Mouse (Mus musculus) brain, embryonic 14.5 days (tissue): ENCODE measurements around the gene Pbsn. TPM values are rescaled to one million over a fixed set of nuclear protein-coding genes. Genes with fewer than 3 reads are reported as not detected.
"Not testable (repeated sequence)": the region's sequence is repeated elsewhere in the genome, so short reads cannot be mapped to it uniquely, and the experiment has no call there.

ENCODE experiments used
- DNase-seq: peaks from one replicate; pipeline ENCODE4 v3.0.0-alpha.2; 2011; ENCODE audit warnings: low read depth
- CTCF ChIP-seq: fragments of 200-500 bp; IDR thresholded peaks from 2 replicates; pipeline ENCODE4 v1.5.1; 2012; ENCODE audit warnings: inconsistent platforms, mild to moderate bottlenecking, moderate library complexity, borderline replicate concordance; ENCODE audit not compliant: insufficient read depth, insufficient read length; ENCODE audit errors: extremely low read depth
- POLR2A ChIP-seq: fragments of 200-500 bp; IDR thresholded peaks from 2 replicates; pipeline ENCODE4 v1.6.1; 2012; ENCODE audit warnings: mild to moderate bottlenecking, inconsistent platforms, borderline replicate concordance; ENCODE audit not compliant: poor library complexity, insufficient read depth, insufficient read length, severe bottlenecking; ENCODE audit errors: extremely low read depth
- polyA plus RNA-seq: library from polyadenylated mRNA; depleted of rRNA; stranded (reverse); fragments of >200 nt; gene quantifications from 2 replicates; pipeline ENCODE4 v1.2.3, GENCODE M21; 2012; rRNA removed

Gene Pbsn
- not detected in 2 replicates for polyA plus RNA-seq

DNA sequence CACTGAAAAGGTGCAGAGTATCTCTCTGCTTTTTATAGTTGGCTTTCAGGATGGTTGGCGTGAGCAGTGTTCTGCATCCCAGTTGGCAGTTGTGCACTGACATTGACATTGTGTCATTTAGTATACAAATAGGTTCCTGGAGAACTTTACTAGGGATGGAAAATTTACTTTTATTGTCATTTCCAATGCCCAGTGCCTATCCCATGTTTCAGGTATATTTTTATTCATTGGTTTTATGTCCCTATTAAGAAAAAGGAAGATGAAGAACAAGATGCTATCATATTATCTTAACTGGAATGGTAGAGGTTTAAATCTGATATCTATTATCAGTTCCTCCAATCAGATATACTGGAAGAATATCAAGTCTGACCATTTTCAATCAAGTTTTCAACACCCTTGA, at the start of gene Pbsn:
Gene Pbsn, minus strand, starts transcription at position 101 of the 400 bp plus-strand sequence.
- DNase-seq, result no peak
- no peak for TF ChIP-seq POLR2A
- no peak for TF ChIP-seq CTCF

DNA sequence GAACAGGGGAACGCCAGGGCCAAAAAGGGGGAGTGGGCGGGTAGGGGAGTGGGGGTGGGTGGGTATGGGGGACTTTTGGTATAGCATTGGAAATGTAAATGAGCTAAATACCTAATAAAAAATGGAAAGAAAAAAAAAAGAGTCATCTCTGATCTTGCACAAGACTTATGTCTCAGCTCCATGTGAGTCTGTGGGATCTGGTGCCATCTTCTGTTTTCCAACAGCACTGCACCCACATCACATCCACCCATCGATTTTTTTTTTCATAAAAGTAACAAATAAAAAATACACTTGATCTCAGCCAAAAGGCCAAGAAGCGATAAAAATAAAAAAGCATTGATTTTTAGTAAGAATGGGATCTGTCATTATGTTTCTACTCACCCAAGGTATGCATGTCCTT, 26.6 kb upstream of the Pbsn start:
- peak; percentile 0 for DNase-seq

DNA sequence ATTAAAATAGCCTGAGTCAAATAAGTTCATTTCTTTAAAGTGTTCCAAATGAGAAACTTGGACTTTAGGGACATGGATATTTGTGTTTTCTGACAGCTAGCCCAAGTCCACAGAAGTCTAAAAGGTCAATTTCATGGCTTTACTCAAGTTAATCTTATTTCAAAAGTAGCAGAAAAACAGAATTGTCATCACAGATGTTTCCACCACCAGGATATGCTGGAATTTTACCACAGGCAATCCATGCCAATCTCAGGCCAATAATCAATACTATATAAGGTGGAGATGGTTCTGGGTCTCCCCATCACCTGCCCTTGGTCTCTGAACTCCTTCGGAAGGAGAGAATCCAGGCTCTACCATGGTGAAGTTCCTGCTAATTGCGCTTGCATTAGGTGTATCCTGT, 11.0 kb upstream of the Pbsn start, which contains the start of gene Gm14744:
Gene Gm14744, plus strand, starts transcription at position 301 of the 400 bp plus-strand sequence.
- not testable (repeated sequence) for DNase-seq

DNA sequence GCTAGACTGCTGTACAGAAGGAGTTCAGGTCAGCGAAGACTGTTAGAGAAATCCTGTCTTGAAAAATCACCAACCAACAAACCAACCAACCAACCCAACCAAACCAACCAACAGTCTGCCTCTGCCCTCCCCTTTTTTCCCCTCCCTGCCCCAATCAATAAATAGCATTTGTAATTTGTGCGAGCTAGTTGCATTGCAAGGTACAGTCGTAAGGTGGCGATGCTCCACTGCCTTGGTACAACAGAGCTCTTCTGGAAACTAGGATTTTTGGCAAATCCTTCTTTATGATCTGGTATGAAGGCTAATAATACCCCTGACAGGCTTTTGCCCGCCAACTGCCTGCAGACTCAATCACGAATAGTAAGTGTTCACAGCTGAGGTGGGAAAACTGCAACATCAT, 41.4 kb downstream of the Pbsn start:
- no peak for TF ChIP-seq POLR2A
- peak; percentile 25; the same call in 1 of the 2 replicates for TF ChIP-seq CTCF
- peak; percentile 33 for DNase-seq

DNA sequence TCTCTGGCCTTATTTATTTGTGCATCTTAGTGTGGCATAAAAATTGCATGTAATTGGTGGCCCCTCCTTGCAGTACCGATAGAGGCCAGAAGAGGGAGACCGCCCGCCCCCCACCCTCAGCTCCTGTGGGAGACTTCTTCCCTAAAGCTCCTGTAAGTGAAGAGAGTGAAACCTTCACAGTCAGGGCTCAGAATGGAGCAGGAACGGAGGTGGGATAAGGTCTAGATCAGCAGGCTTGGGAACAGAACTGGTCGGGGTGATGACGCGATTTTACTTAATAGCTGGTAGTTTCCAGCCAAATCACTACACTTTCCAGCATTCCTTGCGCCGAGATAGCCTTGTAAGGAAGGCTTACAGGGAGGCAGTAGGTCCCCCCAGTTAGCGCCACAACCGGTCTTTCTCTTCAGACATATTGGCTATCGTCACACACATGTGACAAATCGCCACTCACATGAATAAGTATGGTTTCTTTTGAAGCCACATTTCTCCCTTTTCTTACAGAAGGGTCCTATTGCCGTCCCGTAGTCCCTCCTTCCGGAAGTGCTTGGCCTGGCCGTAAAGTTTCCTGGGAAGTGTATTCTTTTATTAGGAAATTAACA, 42.7 kb downstream of the Pbsn start:
- TF ChIP-seq CTCF (peak; percentile 74), POLR2A (no peak)
- peak; percentile 86 for DNase-seq

DNA sequence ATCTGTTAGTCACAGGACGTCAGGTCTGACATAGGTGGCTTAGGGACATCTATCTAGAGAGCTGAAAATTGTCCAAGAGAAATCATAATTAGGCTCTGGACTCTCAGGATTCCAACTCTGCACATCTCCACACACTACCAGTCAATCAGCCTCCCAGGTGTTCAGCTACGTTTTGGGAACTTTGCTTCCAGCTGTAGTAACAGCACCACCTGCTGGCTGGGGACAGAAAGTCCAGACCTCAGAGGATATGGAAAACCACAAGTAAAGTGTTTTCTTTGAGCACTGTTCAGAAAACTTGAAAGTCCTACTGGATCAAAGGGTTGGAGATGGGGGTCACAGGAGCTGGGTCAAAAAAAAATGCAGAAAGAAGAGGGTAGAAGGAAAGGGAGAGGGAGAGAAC, 44.8 kb downstream of the Pbsn start:
- no peak for TF ChIP-seq POLR2A
- peak; percentile 63; the same call in 1 of the 2 replicates for TF ChIP-seq CTCF
- DNase-seq, result peak; percentile 48

DNA sequence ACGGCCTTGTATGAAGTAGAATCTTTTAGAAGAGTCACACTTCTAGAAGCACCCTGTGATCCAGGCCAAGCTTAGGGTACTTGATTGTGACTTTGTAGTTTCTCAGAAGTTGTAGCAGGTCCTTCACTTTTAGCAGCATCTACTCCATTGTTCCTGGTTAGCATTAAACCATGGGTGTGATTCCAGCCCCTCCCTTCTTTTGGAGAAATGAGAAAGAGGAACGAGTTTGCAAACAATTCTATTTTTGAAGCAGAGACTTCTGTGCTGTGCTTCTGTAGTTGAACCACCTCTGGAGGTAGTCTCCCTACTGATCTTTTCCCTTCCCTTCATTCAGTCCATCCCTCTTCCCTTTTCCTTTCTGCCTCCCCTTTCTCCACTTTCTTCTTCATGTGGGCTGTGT, 51.1 kb downstream of the Pbsn start:
- TF ChIP-seq CTCF (no peak), POLR2A (no peak)
- DNase-seq, result no peak

DNA sequence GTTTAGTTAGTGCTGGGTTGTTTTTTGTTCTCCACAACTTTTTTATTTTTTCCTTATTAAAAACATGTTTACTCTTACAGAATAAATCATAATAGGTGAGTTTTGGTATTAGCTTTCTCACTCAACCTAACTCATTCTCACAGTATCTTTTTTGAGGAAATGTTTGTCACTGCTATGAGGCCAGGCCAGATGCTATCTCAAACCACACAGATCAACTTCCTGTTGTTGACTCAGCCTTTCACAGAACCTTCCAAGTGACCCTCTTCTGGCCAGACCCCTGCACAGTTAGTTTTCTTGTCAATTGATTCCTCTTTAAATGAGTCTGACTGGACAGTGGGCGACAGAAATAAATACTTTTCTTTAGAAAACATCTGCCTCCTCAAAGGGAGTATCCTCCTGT, 51.9 kb downstream of the Pbsn start:
- TF ChIP-seq CTCF, result no peak
- TF ChIP-seq POLR2A, result no peak
- no peak for DNase-seq

DNA sequence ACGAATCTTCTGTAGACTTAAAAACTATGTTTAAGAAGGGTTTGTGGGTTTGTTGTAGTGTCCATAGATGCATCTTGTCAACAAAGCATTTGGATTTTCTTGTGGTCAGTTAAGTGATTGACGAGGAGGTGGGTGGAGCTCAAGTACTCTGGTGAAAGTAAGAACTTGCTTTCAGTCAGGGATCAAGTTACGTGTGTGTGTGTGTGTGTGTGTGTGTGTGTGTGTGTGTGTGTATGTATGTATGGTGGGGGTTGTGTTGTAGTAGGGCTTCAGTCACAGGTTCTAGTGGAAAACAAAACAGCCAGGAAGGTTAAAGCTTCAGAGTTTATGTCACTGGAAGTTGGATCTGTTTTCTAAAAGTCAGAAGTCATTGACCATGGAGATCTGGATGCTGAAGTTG, 53.9 kb downstream of the Pbsn start:
- TF ChIP-seq CTCF (no peak), POLR2A (no peak)
- DNase-seq, result no peak

DNA sequence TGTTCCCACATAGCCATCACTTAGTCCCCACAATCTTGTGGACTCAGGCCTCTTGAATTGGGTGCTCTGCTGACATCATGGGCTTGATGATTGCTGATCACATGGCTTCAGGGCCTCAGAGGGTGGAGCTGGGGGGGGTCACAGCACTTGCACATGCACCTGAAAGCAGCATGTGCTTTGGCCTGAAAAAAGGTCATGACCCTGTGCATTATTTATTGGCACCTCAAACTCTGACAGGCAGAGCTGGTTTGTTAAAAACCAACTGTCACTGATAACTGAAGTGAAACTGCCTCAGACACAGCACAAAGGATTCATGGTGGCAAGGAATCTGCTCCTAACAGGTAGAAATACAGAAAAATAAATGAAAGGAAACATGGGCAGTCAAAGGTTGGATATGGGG, 55.6 kb downstream of the Pbsn start:
- DNase-seq, result no peak
- TF ChIP-seq CTCF (no peak), POLR2A (no peak)

DNA sequence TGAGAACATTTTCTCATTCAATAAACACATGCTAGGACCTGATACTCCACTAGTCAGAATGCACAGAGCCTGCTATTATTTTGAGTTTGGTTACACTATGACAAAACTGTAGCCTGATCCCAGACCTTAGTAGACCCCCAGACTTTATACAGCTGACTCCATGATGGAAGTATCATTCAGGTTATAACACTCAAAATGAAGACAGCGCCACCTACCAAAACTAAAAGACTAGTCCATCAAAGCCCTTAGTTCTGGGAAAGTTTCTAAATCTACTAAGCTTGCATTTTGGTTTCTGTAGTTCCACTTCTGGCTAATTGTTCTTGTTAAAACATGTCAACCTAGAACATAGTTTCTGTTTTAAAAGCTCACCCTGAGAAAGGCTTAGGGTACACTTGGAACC, 56.5 kb downstream of the Pbsn start:
- TF ChIP-seq CTCF (no peak), POLR2A (no peak)
- DNase-seq, result peak; percentile 3

DNA sequence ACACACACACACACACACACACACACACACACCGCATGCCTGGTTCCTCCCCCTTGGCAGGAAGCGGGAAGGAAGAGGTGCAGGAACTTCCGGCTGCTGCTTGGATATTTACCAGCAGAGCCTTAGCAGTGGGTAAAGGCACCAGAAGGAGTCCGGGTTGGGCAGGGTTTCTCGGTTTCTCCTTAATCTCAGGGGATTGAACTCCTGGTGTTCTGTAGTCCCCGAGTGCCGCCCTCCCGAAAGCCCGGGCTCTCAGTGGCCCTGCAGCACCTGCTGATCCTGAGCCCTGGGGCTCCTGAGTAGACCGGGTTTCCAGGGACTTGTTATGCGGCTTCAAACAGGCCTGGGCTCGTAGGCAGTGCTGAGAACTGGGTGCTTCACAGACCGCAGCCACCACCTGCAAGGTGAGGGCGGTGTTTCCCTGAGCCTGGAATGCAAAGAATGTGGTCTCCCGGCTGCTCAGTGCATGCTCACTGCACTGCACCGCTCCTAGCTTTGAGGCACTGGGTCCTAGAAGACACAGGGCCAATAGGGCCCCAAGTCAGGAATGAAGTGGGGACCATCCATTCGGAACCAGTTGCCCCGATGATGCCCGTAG, 57.1 kb downstream of the Pbsn start, which contains the start of gene Prkx:
Gene Prkx, minus strand, starts transcription at position 41 of the 598 bp plus-strand sequence.
- peak; percentile 87 for DNase-seq
- TF ChIP-seq CTCF, result no peak

DNA sequence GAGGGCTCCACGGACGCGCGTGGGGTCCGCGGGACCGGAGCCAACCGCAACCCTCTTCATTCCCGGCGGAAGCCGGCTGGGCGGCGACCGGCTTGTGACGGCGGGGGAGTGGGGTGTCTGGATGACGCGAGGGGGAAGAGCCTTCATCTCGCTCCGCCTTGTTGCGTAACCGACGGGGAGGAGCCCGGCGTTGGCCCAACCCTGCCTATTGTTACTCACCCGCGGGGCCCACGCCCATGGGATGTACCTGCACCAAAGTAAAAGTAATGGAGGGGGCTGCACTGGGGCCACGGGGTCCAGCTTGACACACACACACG, 57.6 kb downstream of the Pbsn start:
- DNase-seq, result peak; percentile 95
- peak; percentile 91 for TF ChIP-seq POLR2A
- no peak for TF ChIP-seq CTCF
